Mouse (Mus musculus) c-Kit-positive CD71-positive TER-119-positive erythroid progenitor cells, embryonic 14.5 days (primary cell): ENCODE results near the gene Tnfrsf9.

Source experiments
- DNase-seq: peaks from one replicate; pipeline ENCODE4 v3.0.0-alpha.2; 2013; ENCODE audit warnings: low spot score

Tnfrsf9 gene

DNA sequence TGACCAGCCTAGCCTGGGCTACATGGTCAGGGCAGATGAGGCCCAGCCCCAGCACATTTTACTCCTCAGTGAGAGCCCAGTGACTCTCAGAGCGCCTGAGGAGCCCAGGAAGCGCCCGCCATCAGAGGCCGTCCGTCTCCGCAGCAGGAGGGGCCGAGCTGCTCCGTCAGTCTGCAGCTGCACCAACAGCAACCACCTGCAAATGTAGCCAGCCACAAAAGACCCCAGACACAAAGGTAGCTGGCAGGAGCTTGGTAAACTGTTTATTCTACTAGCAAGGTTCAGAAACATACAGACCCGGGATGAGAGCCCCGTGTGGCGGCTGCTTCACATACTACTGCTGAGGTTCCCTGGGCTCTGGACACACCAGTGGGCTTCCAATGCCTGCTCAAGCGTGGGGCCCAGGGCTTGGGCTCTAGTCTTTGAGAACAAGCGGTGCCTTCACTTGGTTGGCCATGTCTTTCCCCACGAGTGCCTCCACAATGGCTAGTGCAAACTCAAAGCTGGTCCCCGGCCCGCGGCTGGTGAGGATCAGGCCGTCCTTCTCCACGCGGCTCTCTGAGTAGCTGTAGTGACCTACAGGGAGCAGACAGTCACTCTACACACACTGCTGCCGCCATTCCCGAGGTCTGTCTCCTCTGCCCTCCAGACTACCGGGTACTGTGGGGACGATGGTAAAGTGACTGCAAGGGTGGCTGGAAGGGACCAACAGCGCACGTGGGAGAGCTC lies 17.3 kb upstream of the Tnfrsf9 start:
- no peak for DNase-seq

DNA sequence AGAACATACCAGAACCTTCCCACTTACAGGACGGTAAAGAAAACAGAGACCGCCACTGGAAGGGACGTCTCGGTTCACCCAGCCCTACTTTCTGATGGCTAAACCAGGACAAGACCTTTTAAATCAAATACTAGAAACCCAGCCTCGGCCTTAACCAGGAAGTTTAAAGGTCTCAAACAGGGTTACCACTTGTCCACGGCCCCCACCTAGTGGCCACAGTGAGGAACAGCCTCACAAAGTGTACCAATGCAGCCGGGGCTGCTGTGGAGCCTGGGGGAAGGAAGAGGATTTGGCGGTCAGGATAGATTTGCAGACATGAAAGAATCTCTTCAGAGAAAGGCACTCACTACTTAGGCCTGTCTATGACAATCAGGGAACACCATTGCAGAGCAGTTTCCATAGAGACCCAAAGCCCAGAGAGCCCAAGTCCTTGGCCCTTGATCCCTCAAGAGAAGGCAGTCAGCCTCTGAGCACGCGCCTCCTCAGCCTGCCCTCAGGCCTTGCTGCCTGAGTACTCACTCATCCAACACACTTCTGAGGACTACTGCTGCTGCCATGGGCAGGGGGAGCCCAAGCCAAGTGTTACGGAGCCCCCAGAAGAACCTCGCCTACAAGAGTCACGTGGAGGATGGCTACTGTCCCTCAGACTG lies 15.5 kb upstream of the Tnfrsf9 start:
- DNase-seq = peak; percentile 53

DNA sequence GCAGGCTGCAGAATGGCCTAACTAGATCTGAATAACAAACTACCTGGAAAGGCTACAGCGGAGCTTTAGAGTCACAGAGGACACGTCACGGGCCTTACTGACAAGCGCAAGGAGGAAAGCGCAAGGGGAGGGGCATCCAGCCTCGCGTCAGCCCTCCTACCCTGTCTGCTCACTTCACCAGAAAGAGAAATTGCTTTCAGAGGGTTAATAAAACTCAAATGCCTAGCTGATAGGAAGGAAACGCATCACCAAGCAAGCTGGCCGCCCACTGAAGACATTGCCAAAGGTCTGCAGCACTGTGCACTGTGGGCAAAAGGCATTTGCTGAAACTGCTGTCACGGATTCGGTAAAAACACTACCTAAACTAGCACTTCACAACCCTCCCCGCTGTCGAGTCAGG lies 13.9 kb upstream of the Tnfrsf9 start:
- no peak for DNase-seq

DNA sequence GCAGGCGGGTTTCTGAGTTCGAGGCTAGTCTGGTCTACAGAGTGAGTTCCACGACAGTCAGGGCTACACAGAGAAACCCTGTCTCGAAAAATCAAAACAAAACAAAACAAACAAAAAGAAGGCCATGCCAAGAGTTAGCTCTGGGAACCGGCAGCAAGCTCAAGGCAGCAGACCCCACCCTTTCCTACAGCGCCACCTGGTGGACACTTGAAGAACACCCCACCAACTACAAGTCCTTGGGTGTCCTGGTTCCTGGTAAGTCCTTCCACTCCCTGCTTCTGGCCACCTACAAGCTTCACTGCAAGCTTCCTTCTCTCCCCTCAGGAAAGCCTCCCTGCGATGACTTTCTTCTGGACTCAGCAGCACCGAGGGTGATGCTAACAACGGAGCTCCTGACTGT lies 12.7 kb upstream of the Tnfrsf9 start:
- DNase-seq = peak; percentile 71

DNA sequence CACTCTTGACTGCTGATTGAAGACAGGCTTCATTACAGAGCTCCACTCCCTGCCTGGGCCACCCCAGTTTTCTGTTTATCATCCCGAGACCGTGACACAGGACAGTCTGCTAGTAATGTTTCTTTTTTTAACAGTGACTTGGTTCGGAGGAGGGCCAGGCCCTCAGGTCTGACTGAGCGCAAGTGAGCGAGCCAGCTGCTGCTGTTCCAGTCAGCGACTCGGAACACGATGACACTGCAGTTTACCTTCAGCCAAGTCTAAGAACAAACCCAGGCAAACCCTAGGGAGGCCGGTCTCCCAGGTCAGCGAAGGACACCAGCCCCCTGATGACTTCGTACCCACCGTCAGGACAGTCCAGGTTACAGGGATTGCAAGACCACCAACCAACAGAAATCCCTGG lies 12.3 kb upstream of the Tnfrsf9 start:
- no peak for DNase-seq

DNA sequence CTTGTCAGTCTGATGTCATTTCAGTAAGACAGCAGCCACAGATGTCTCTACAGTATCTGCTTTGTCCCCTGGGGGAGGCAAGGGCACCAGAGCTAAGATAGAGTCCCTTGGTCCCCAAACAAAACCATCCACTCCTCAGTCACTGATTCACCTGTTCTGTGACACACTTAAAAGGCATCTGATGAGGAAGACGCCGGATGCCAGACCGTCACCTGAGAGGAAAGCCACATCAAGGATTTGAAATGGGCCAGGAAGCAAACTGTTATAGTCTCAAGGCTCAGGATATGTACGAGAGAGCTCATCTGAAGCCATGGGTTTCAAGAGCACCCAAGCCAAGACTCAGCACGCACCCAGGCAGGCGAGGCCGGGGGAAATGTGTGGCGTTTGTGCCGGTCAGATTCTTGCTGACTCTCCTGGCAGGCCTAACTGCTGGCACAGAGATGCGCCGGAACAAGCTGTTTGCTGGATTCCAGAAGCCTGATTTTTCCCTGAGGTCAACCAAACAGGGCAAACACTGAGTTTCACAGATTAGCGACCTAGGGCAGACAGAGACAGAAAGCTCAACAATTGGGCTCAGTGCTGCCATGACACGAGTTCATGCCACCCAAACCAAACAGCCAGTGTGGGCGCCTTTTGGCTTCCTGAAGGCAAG lies 11.1 kb upstream of the Tnfrsf9 start:
- DNase-seq = no peak

DNA sequence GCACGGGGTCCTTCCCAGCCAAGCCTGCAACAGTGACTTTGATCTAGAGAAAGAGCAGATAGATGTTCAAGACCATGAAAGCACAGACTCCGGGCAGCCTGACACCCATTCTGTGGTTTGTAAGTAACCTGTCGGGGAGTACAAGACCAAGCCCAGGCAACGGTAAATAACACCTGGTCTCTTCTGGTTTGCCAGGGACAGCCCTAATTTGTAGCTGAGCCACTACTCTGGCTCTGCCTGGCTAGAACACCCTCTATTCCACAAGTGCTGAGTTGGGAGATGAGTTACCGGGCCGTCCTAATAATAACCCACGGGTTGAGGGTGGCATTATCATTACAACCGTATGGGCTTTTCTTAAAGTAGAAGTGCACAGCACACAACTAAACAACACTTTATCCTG lies 7.3 kb upstream of the Tnfrsf9 start:
- DNase-seq = no peak

DNA sequence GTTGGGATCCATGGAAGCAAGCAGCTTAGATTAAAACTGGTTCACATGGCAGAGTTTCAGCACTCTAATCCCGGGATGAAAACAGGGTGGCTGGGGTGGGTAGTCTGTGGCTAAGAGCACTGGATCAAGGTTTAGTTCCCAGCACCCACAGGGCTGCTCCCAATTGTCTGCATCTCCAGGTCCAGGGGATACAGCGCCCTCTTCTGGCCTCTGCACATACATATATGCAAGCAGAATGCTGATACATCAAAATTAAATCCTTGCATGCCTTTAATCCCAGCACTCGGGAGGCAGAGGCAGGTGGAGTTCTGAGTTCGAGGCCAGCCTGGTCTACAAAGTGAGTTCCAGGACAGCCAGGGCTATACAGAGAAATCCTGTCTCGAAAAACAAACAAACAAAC lies 5.8 kb upstream of the Tnfrsf9 start:
- peak; percentile 37 for DNase-seq

DNA sequence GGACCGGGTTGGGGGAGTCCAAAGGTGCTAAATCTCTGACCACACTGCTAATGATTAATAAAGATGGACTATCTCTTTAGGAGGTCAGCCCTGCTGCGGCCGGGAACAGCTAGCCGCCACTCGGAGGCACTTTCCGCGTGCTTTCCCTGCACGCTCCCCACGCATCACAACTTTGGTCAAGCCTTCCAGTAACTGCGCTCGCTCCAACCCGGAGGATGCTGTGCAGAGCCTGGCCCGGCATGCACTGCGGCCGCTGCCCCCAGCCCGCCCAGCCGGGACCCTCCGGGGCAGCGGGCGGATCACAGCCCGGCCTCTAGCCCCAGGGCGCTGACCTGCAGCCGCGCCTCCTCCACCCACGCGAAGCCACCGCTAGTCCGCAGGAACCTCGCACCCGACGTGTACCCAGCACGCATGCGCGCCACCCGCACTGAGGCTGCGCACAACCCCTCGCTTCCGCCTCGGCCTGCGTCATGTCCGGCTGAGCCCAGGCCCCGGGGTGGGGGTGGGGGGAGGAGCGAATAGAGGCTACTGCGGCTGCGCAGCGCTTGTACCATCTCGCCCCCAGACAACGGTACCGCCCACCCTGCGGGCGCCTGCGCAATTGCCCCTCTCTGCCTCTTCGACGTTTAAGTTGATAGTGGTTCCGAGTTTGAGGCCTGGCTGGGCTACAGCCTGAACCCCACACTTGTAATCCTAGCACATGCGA lies 4.8 kb upstream of the Tnfrsf9 start:
- peak; percentile 97 for DNase-seq

DNA sequence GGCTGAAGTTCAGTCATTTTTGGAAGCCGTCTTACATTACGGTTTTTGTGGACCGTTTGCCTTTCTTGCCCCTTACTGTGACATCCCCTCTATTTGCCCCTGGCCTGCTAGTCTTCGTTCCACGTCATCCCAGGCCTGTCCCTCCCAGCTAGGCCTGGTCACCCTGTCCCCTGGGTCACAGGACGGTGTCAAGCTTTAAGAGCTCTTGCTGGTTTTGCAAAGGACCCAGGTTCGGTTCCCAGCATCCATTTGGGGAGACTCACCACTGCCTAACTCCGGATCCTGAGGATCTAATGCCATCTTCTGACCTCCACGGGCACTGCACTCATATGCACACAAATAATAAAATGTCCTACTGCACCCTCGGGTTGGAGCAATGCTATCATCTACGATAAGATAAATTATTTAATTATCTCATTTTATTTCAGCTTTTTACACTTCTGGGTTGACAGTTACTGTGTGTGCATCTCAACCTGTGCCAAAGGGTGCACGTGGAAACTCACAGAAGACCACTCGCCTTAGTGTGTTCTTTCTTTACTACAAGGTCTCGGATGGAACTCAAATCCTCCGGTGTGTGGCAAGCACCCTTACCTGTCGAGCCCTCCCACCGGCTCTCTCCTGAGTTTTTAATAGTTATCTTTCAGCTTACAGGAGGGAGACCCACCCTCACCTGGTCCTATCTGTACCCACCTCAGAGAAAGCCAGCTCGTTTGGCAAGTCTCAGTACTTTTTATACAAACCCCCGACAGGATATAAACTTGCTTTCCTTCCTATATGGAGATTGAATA lies 4.0 kb upstream of the Tnfrsf9 start:
- no peak for DNase-seq

DNA sequence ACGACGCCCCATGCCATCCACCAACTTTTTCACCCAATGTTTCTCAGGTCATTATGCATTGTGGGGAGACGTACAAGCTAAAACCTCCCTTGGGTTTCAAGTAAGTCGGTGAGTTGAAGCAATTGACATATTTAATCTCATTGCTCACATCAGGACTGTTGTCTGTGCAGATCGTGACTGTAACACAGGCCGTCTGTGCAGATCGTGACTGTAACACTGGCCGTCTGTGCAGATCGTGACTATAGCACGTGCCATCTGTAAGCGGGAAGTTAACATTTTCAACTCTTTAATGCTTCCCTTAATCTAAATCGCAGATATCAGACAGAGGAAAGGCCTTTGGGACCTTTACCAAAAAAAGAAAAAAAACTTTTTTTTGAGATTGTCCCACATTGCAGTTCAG lies 619 bp upstream of the Tnfrsf9 start:
- DNase-seq = peak; percentile 40

DNA sequence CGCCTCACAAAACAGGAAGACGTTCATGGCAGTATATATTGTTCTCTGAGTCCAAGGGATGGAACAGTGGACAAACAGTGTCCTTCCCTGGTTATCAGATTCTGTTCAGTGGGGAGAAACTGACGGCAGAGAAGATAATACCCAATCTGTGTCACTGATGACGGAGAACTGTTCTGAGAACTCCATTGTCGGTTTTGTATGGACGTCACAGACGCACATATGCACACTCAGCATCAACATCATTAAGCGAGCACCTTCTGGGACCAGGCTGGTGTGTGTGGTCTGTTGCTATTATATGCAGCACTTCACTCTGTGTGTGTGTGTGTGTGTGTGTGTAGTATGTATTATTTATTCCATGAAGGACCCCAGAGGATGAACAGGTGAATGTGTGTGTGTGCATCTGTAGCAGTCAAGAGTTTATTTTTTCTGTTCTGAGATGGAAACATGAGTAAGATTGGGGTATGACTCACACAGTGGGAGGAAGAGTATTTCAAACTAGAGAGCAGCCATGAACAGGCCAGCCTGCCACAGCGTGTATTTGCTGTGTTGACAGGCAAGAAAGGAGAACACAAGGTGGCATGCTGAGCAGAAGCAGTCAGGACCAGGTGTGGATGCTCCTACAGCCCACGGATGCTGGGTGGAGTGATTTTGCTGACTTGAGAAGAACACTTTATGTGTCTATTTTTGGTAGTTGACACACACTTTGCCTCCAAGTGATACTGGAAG lies 982 bp downstream of the Tnfrsf9 start:
- no peak for DNase-seq

DNA sequence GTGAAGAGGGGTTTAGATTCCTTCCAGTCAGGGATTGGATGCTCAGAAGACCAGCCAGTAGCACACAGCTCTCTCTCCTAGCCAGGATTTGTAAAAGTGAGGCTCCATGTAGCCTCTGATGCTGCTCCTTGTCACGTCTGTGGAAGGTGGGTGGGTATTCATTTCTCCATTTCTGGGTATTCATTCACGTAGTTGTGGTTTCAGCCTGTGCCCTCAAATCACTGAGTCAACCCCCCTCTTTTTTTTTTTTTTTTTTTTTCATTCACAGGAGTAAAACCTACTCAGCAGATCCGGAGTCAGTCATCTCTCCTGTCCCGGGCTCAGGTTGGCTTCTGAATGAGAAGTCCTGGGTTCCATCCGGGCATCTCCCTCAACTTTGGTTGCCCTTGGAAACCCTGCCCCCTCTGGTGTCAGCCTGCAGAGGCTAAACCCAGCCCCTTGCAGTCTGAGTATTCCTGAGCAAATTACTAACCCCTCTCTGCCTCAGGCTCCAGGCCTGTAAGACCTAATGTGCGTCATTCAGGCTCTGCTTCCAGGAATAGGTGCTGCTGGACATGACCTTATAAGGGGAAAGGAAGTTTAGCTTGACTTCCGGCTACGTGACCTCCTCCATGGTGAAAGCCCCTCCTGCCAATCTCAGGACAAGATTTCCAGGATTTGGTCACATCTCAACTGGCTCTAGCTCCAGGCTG lies 3.1 kb downstream of the Tnfrsf9 start:
- DNase-seq = no peak

DNA sequence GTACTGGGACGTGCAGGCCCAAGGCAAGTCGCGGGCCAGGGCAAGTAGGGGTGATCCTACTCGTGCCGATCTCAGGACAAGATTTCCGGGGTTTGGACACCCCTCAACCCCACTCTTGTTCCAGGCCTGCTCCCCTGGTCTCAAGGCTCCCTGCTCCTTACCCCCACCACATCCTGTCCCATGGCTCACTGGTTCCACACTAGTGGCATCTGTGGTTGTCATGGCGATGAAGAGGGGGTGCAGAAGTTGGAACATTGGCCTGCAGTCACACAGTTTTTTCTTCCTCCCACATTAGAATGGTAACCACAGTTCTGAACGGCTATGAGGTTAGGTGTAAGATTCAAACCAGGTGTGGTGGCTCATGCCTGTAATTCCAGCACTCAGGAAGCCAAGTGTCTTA lies 6.8 kb downstream of the Tnfrsf9 start:
- DNase-seq = no peak

DNA sequence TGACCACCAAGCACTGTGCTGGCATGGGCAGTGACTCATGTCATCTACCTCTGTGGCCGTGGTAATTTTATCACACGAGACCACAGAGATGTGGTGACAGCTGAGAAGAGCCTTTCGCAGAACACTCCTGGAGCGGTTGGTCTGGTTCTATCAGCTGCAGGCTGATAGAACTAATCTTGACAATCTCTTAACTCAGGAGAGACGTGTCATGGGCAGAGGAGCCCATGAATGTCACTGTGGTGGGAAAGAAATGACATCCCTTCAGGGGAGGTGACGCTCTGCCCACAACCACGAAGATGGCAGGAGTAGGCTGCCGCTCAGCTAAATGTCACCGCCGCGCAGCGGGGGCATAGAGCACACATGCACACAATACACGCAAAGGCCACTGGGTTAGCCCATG lies 9.9 kb downstream of the Tnfrsf9 start:
- DNase-seq = no peak

DNA sequence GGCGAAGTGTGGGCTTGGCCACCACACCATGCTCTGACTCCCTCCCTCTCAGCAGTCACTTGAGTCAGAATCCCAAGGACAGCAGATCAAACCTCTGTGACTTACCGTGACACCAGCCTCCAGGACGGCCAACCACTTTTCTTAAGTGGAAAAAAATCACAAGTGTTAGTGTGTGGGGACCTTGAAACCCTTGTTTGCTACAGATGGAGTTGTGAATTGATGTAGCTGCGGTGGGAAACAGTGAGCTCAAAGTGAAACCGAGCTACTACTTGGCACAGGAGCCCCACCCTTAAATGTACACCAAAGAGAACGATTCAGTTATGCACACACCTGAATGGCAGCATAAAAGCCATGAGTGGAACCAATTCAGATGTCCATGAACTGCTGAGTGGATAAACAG lies 10.6 kb downstream of the Tnfrsf9 start:
- no peak for DNase-seq

DNA sequence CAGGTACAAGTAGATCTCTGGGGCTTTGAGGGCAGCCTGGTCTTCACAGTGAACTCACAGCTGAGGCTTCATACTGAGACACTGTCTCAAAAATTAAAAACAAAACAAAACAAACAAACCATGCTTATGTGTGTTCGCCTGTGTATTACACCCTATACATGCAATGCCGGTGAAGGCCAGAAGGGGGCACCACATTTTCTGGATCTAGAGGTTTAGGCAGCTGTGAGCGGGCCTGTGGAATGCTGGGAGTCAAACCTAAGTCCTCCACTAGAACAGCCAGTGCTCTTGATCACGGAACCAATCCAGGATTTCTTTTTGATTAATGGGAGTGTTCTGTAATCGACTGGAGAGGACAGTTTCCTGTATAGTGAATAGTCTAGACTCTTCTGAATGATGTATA lies 11.6 kb downstream of the Tnfrsf9 start:
- DNase-seq = peak; percentile 45

DNA sequence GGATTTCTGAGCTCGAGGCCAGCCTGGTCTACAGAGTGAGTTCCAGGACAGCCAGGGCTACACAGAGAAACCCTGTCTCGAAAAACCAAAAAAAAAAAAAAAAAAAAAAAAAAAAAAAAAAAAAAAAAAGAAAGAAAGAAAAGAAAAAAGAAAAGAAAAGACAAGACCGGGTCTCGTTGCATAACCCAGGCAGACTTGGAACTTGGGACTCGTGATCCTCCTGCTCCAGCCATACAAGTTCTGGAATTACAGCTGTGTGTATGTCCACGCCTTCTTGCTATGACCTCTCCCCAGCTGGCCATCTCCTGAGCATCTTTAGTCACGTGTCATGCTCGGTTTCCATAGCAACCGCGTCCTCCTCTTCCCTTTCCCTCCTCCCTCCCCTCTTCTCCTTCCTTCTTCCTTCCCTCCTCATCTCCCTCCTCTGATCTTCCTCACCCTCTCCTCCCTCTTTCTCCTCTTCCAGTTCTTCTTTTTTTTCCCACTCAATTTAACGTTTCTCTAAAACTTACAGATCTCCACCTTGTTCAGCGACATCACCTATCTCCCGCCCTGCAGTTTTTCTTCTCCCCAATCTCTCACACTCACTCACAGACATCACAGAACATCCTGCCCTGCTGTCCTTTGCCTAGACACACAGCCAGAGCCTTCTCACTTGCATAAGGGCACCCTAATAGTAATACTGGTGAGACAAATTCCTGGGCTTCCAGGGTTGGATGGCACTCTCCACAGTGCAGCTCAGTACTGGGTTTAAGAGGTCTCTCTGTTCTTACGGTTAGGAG lies 12.8 kb downstream of the Tnfrsf9 start:
- DNase-seq = no peak

DNA sequence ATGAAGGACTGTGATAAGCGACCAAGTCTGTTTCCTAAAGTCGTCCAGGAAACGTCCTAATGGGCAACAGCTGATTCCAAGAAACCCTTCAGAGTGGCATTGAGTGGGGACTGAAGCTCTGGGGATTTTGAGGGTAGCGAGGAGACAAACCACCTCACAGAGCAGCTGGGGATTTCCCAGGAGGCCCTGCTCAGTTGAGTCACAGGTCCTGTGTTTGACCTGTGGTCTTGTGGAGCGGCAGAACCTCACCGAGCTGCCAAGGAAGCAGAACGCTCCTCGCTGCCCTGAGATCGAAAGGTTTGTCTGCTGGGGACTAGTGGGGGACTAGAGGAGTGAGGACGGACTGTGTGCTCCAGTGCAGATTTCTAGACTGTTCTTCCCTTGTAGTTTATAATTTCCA lies 13.4 kb downstream of the Tnfrsf9 start:
- no peak for DNase-seq

DNA sequence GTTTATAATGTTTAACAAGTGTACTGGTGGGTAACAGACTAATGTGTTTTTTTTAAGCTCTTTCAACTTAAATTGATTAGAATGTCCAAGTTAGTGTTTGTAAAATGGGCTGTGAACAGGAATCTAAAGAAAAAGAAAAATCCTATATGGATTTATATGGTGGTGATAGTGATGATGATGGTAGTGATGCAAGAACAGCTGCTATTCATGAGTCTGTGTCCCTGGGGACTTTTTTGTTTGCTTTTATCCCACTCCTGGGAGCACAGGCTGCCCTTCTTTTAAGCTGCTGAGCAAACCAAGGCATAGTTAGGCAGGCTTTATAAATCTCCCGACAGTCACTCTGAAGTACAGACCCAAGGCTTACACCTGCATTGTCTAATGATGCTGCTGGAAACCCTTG lies 19.1 kb downstream of the Tnfrsf9 start:
- DNase-seq = no peak
